Mouse (Mus musculus): ENCODE results near the gene Ptov1. TPM values are rescaled to one million over a fixed set of nuclear protein-coding genes. Genes with fewer than 3 reads are reported as not detected.

Ptov1 gene
- polyA plus RNA-seq, 1 experiment = 90.1 TPM

GRCm38 (mm10) chr7:44901230-44901722, 31.7 kb upstream of the Ptov1 start:
- TF ChIP-seq POLR2A (IDR thresholded peaks at IDR 0.05; ENCODE audit: borderline replicate concordance, low read depth, low read length) (no peak), CTCF (IDR thresholded peaks at IDR 0.05; ENCODE audit: low read depth, low read length) (no peak)
- no peak overlapping the region for H3K4me3 ChIP-seq (ENCODE audit: insufficient read depth, low read length)
- H3K4me1 ChIP-seq (ENCODE audit: control insufficient read depth, insufficient read depth, low read length) = 0 out of 2 replicates have a peak, but pooled peaks cover 4% of the 10 kb centered on the region
- no peak overlapping the region for H3K27ac ChIP-seq (ENCODE audit: insufficient read depth, low read depth, low read length)

GRCm38 (mm10) chr7:44900632-44901031, 31.0 kb upstream of the Ptov1 start:
- 0 out of 2 replicates have a peak, but pooled peaks cover 4% of the 10 kb centered on the region for H3K4me1 ChIP-seq (ENCODE audit: control insufficient read depth, insufficient read depth, low read length)
- H3K27ac ChIP-seq (ENCODE audit: insufficient read depth, low read depth, low read length) = no peak overlapping the region
- H3K4me3 ChIP-seq (ENCODE audit: insufficient read depth, low read length) = no peak overlapping the region
- TF ChIP-seq CTCF (IDR thresholded peaks at IDR 0.05; ENCODE audit: low read depth, low read length) (no peak), POLR2A (IDR thresholded peaks at IDR 0.05; ENCODE audit: borderline replicate concordance, low read depth, low read length) (no peak)

GRCm38 (mm10) chr7:44898607-44899006, 29.0 kb upstream of the Ptov1 start:
- no peak overlapping the region for H3K27ac ChIP-seq (ENCODE audit: insufficient read depth, low read depth, low read length)
- TF ChIP-seq CTCF (IDR thresholded peaks at IDR 0.05; ENCODE audit: low read depth, low read length) (no peak), POLR2A (IDR thresholded peaks at IDR 0.05; ENCODE audit: borderline replicate concordance, low read depth, low read length) (no peak)
- no peak overlapping the region for H3K4me3 ChIP-seq (ENCODE audit: insufficient read depth, low read length)
- 0 out of 2 replicates have a peak, but pooled peaks cover 5% of the 10 kb centered on the region for H3K4me1 ChIP-seq (ENCODE audit: control insufficient read depth, insufficient read depth, low read length)

DNA sequence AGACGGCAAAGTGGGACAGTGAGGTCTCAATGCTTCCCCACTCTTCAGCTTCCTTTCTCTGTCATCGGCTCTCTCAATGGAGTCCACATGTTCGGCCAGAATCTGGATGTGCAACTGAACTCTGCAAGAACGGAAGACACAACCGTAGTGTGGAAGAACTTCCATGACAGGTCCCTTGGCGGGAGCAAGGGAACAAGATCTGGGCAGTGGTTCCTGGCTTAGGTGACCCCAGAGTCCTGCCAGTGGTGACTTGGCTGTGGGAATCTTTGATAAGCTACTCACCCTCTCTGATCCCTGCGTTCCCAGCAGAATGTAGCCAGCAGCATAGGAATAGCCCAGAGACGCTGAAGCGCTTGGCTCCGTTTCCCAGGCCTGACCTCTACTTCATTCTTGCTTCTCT, 26.9 kb upstream of the Ptov1 start:
- 0 out of 2 replicates have a peak, but pooled peaks cover 7% of the 10 kb centered on the region for H3K4me1 ChIP-seq (ENCODE audit: control insufficient read depth, insufficient read depth, low read length)
- no peak for TF ChIP-seq CTCF (IDR thresholded peaks at IDR 0.05; ENCODE audit: low read depth, low read length)
- no peak for TF ChIP-seq POLR2A (IDR thresholded peaks at IDR 0.05; ENCODE audit: borderline replicate concordance, low read depth, low read length)
- peak overlapping the region; percentile 70 for H3K4me3 ChIP-seq (ENCODE audit: insufficient read depth, low read length)
- H3K27ac ChIP-seq (ENCODE audit: insufficient read depth, low read depth, low read length) = 0 out of 2 replicates have a peak overlapping the region, but pooled peaks have one; percentile 12

DNA sequence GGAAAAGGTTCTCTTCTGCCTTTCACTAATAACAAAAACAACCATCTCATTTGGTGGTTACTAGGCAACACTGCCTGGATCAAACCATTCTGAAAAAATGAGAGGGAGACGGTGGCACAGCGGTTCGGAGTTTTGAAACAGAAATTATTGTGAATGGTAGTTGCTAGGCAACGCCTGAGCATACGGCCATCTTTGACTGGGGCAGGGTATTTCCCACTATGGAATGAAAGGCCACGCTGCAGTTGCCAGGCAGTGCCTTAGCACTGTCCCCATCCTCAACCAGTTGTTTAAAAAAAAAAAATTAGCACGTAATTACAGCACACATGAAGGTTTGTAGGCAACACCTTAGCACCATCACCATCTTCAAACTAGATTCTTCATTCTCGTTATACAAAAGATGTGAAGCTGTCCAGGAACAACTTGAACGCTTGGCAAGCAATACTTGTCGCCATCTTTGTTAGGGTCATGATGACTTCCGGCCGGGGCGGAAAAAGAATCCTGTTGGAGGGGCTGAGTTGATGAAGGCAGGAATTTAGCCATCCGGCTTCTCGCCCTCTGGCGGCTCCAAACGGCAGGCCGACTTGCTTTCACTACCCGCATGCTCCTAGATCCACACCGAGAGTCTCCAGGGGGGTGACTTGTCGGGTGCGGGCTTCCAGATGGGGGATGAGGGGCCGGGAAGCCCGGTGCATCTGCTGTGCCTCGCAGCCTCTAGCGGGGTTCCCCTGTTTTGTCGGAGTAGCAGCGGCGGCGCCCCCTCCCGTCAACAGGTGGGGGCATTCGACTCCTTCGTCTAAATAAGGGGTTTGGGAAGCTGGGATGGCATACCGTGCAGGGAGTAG, 26.2 kb upstream of the Ptov1 start, which contains the start of gene Fuz:
Gene Fuz (plus strand): TSS at position 487 of the 842 bp plus-strand sequence.
- Histone ChIP-seq H3K4me3 (ENCODE audit: insufficient read depth, low read length) (peak within 1 kb of the TSS; percentile 70), H3K4me1 (ENCODE audit: control insufficient read depth, insufficient read depth, low read length) (peaks cover 10% of the 10 kb centered on the region), H3K27ac (ENCODE audit: insufficient read depth, low read depth, low read length) (peak within 1 kb of the TSS; percentile 63)
- peak; percentile 56; the same call in 1 of the 2 replicates for TF ChIP-seq CTCF (IDR thresholded peaks at IDR 0.05; ENCODE audit: low read depth, low read length)
- TF ChIP-seq POLR2A (IDR thresholded peaks at IDR 0.05; ENCODE audit: borderline replicate concordance, low read depth, low read length) = no peak

DNA sequence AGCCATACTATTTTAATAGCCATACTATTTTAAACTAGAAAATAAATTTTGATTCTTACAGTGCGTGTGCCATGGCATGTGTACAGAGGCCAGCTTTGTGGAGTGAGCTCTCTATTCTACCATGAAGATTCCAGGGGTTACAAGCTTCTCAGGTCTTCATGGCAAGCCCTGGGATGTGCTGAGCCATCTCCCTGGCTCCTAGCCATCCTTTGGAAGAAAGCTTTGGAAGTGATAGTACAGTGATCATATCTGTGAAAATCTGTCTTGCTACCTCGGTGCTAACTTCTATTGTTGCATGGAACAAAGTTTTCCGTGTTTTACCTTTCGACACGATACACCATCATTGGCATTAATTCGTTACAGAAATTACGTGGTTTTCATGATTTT, 25.6 kb upstream of the Ptov1 start:
- Histone ChIP-seq H3K4me1 (ENCODE audit: control insufficient read depth, insufficient read depth, low read length) (peaks cover 15% of the 10 kb centered on the region), H3K4me3 (ENCODE audit: insufficient read depth, low read length) (peak overlapping the region; percentile 70), H3K27ac (ENCODE audit: insufficient read depth, low read depth, low read length) (no peak overlapping the region)
- TF ChIP-seq CTCF (IDR thresholded peaks at IDR 0.05; ENCODE audit: low read depth, low read length) (no peak), POLR2A (IDR thresholded peaks at IDR 0.05; ENCODE audit: borderline replicate concordance, low read depth, low read length) (no peak)

DNA sequence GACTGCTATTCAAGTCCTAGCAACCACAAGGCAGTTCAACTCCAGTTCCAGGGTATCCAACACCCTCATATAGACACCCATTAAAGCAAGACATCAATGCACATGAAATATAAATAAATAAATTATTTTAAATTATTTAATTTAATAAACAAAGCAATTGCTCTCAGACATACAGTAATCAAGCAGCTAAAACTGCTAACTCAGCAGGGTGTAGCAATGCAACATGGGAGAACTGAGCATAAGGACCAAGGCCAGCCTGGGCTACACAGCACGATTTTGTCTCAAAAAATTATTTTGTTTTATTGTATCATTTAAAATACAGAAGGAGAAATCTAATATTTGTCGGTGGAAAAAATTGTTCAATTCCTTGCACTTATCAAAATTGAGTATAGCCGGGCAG, 24.6 kb upstream of the Ptov1 start:
- Histone ChIP-seq H3K27ac (ENCODE audit: insufficient read depth, low read depth, low read length) (no peak overlapping the region), H3K4me1 (ENCODE audit: control insufficient read depth, insufficient read depth, low read length) (peaks cover 15% of the 10 kb centered on the region), H3K4me3 (ENCODE audit: insufficient read depth, low read length) (no peak overlapping the region)
- TF ChIP-seq POLR2A (IDR thresholded peaks at IDR 0.05; ENCODE audit: borderline replicate concordance, low read depth, low read length) (no peak), CTCF (IDR thresholded peaks at IDR 0.05; ENCODE audit: low read depth, low read length) (no peak)

DNA sequence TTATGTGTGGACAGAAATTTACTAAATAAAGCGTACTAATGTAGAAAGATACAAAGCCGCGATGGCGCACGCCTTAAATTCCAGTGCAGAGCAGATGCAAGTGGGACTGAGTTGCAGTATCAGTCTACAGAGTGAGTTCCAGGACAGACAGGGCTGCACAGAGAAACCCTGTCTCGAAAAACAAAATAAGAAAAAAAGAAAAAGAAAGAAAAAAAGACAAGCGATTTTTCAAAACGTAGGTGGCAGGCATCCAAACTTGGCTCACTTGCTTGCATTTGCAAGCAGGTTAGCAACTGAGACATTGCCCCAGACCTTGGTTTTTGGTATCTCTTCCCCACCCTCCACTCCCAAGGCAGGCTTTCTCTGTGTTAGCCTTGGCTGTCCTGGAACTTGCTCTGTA, 23.6 kb upstream of the Ptov1 start:
- Histone ChIP-seq H3K4me1 (ENCODE audit: control insufficient read depth, insufficient read depth, low read length) (peaks cover 19% of the 10 kb centered on the region), H3K27ac (ENCODE audit: insufficient read depth, low read depth, low read length) (no peak overlapping the region), H3K4me3 (ENCODE audit: insufficient read depth, low read length) (no peak overlapping the region)
- no peak for TF ChIP-seq CTCF (IDR thresholded peaks at IDR 0.05; ENCODE audit: low read depth, low read length)
- TF ChIP-seq POLR2A (IDR thresholded peaks at IDR 0.05; ENCODE audit: borderline replicate concordance, low read depth, low read length) = no peak

GRCm38 (mm10) chr7:44892276-44892921, 22.8 kb upstream of the Ptov1 start, which contains the start of gene Med25:
Med25 (minus strand) TSS chr7:44892712.
- H3K4me3 ChIP-seq (ENCODE audit: insufficient read depth, low read length) = peak within 1 kb of the TSS; percentile 91
- no peak for TF ChIP-seq CTCF (IDR thresholded peaks at IDR 0.05; ENCODE audit: low read depth, low read length)
- TF ChIP-seq POLR2A (IDR thresholded peaks at IDR 0.05; ENCODE audit: borderline replicate concordance, low read depth, low read length) = no peak
- peak within 1 kb of the TSS; percentile 91 for H3K27ac ChIP-seq (ENCODE audit: insufficient read depth, low read depth, low read length)
- peaks cover 24% of the 10 kb centered on the region for H3K4me1 ChIP-seq (ENCODE audit: control insufficient read depth, insufficient read depth, low read length)

Data from bone marrow macrophage, adult 2 months (primary cell).